ENCODE assay signal across 23 mouse cellular contexts in the genomic region with DNA sequence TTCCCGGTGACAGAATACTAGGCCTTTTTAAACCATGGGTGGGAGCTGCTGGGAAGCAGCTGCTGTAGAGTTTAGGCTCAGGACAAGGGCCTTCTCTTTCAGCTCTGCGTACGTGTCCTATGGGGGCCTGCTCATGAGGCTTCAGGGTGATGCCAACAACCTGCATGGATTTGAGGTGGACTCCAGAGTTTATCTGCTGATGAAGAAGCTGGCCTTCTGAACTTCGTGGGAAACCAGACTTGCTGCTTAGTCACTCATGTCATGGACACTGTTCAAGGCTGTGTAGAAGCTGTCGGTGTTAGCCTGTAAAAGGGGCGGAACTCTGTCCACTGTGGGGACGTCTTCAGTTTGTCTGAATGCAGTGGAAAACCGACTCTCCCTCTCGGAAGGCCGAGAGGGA. TPM values are rescaled to one million over a fixed set of nuclear protein-coding genes. Genes with fewer than 3 reads are reported as not detected.
DNase-seq lines count a peak whose midpoint lies in the region; ATAC-seq lines count a peak whose summit lies in the region.
"Had no signal": no experiment of that assay in that cellular context is flagged by ENCODE, and none has a peak within 500 bp of the region (broad histone marks: within the 10 kb centered on the region; RNA-seq: fewer than 3 reads in every experiment).

No protein-coding gene starts in this region.

- no peaks in the 10 kb centered on the region for H3K9me3 ChIP-seq in midbrain, embryonic 11.5 days (ENCODE audit: control insufficient read depth, low read length)
- H3K9me3 ChIP-seq in midbrain, embryonic 16.5 days (replicated peaks; ENCODE audit: control insufficient read depth, low read length, poor library complexity, severe bottlenecking): no peaks in the 10 kb centered on the region
- H3K9me3 ChIP-seq: embryonic facial prominence, embryonic 13.5 days; embryonic facial prominence, embryonic 15.5 days; forebrain, embryonic 10.5 days; forebrain, embryonic 12.5 days had no signal

- no peak overlapping the region for H3K4me2 ChIP-seq in midbrain, embryonic 11.5 days
- H3K4me2 ChIP-seq in midbrain, embryonic 16.5 days (ENCODE audit: low read length): no peak overlapping the region
- H3K4me2 ChIP-seq: embryonic facial prominence, embryonic 13.5 days; embryonic facial prominence, embryonic 15.5 days; forebrain, embryonic 12.5 days had no signal

- DNase-seq in adrenal gland, adult 2 months: peak; percentile 73
- no peak for DNase-seq in adrenal gland, postnatal 4 days (ENCODE audit: low spot score in 2 of 2)
- DNase-seq in adrenal gland, postnatal 36 days: peak; percentile 41 to 61
- DNase-seq in adrenal gland, postnatal 10 days: no peak
- peak; percentile 17 for DNase-seq in midbrain, embryonic 11.5 days (ENCODE audit: low spot score, missing footprints)
- DNase-seq: adrenal gland, postnatal 25 days; cerebellum, adult 11 months; cerebellum, adult 18-20 months; cerebellum, adult 8-10 months; cerebellum, adult 9-11 months; cerebellum, postnatal 14 days; cerebellum, postnatal 36 days; embryo, embryonic 11 days had no signal

- ATAC-seq in midbrain, embryonic 11.5 days (ENCODE audit: low FRiP score): no peak
- ATAC-seq in midbrain, embryonic 16.5 days: no peak
- ATAC-seq: forebrain, embryonic 14.5 days; forebrain, embryonic 16.5 days had no signal

- no peaks in the 10 kb centered on the region for H3K27me3 ChIP-seq in midbrain, embryonic 11.5 days (ENCODE audit: control insufficient read depth, insufficient read depth, low read length)
- H3K27me3 ChIP-seq in midbrain, embryonic 16.5 days (ENCODE audit: control insufficient read depth, insufficient read depth, low read depth, low read length): no peaks in the 10 kb centered on the region
- H3K27me3 ChIP-seq: embryonic facial prominence, embryonic 13.5 days; embryonic facial prominence, embryonic 15.5 days; forebrain, embryonic 12.5 days had no signal

- H3K27ac ChIP-seq in midbrain, embryonic 11.5 days (ENCODE audit: low read depth, low read length): no peak overlapping the region
- H3K27ac ChIP-seq in midbrain, embryonic 16.5 days (ENCODE audit: low read length): no peak overlapping the region
- H3K27ac ChIP-seq: embryonic facial prominence, embryonic 13.5 days; embryonic facial prominence, embryonic 15.5 days; forebrain, embryonic 10.5 days; forebrain, embryonic 12.5 days had no signal

- no peak overlapping the region for H3K4me3 ChIP-seq in midbrain, embryonic 11.5 days (ENCODE audit: low read depth, low read length)
- H3K4me3 ChIP-seq in midbrain, embryonic 16.5 days (ENCODE audit: low read depth, low read length): no peak overlapping the region
- H3K4me3 ChIP-seq: embryonic facial prominence, embryonic 13.5 days; embryonic facial prominence, embryonic 15.5 days; erythroblast, embryonic 14.5 days; forebrain, embryonic 10.5 days; forebrain, embryonic 12.5 days had no signal

- H3K36me3 ChIP-seq in midbrain, embryonic 11.5 days (ENCODE audit: control insufficient read depth, insufficient read depth, low read length): peaks cover 2% of the 10 kb centered on the region; the same call in 1 of the 2 replicates
- no peaks in the 10 kb centered on the region for H3K36me3 ChIP-seq in midbrain, embryonic 16.5 days (ENCODE audit: control insufficient read depth, insufficient read depth, low read length)

- H3K9ac ChIP-seq in midbrain, embryonic 11.5 days (ENCODE audit: low read length): no peak overlapping the region
- H3K9ac ChIP-seq in midbrain, embryonic 16.5 days (ENCODE audit: low read depth, low read length): no peak overlapping the region
- H3K9ac ChIP-seq: embryonic facial prominence, embryonic 13.5 days; embryonic facial prominence, embryonic 15.5 days; forebrain, embryonic 12.5 days had no signal

- WGBS in midbrain, embryonic 11.5 days: 88% methylated on average over 10 of the region's 10 CpGs
- WGBS in midbrain, embryonic 16.5 days: 90% methylated on average over 10 of the region's 10 CpGs

- peaks cover 9% of the 10 kb centered on the region for H3K4me1 ChIP-seq in midbrain, embryonic 11.5 days (ENCODE audit: control insufficient read depth, insufficient read depth, low read length)
- peaks cover 7% of the 10 kb centered on the region for H3K4me1 ChIP-seq in midbrain, embryonic 16.5 days (ENCODE audit: control insufficient read depth, insufficient read depth, low read length)

RNA-seq across cellular contexts. Expression of gene Clcn2, which starts 4.3 kb away (rescaled TPM):
- 10 to 100 TPM; 24.5 to 60.5 TPM for total RNA-seq in adrenal gland, adult 2 months (2021)
- 198 and 282 TPM in 2 replicates for polyA plus RNA-seq in adrenal gland, adult 2 months (2012; rRNA removed)
- total RNA-seq in adrenal gland, postnatal 4 days (2021): 10 to 100 TPM; 49.6 to 57.3 TPM
- 10 to 100 TPM; 19.3 to 66.2 TPM for total RNA-seq in adrenal gland, postnatal 36 days (2021)
- total RNA-seq in adrenal gland, postnatal 10 days (2021): 10 to 100 TPM; 15.2 to 26.5 TPM
- 15.1 and 16.0 TPM in 2 replicates for polyA plus RNA-seq in midbrain, embryonic 11.5 days (2014; fragmentation: Nextera tagmentation; extraction: Ambion mirVana)
- 22.3 and 25.4 TPM in 2 replicates for polyA plus RNA-seq in midbrain, embryonic 16.5 days (2015; fragmentation: Nextera tagmentation; extraction: Ambion mirVana)

RNA-seq across cellular contexts. Expression of gene Polr2h, which starts 4.3 kb away (rescaled TPM):
- 10 to 100 TPM; 31.2 to 45.2 TPM for total RNA-seq in adrenal gland, adult 2 months (2021)
- 9.3 and 9.5 TPM in 2 replicates for polyA plus RNA-seq in adrenal gland, adult 2 months (2012; rRNA removed)
- 10 to 100 TPM; 39.8 to 41.0 TPM for total RNA-seq in adrenal gland, postnatal 4 days (2021)
- 10 to 100 TPM; 37.0 to 56.4 TPM for total RNA-seq in adrenal gland, postnatal 36 days (2021)
- 10 to 100 TPM; 26.0 to 31.7 TPM for total RNA-seq in adrenal gland, postnatal 10 days (2021)
- 104 and 119 TPM in 2 replicates for polyA plus RNA-seq in midbrain, embryonic 11.5 days (2014; fragmentation: Nextera tagmentation; extraction: Ambion mirVana)
- 83.0 and 88.0 TPM in 2 replicates for polyA plus RNA-seq in midbrain, embryonic 16.5 days (2015; fragmentation: Nextera tagmentation; extraction: Ambion mirVana)

RNA-seq across cellular contexts. Expression of gene Chrd, which starts 11.1 kb away (rescaled TPM):
- 10 to 100 TPM in 1 of 2 experiments, 1 to 10 TPM in 1; 9.1 to 19.3 TPM for total RNA-seq in adrenal gland, adult 2 months (2021)
- 41.4 and 43.5 TPM in 2 replicates for polyA plus RNA-seq in adrenal gland, adult 2 months (2012; rRNA removed)
- total RNA-seq in adrenal gland, postnatal 4 days (2021): 10 to 100 TPM; 14.8 to 17.1 TPM
- 10 to 100 TPM; 10.4 to 10.6 TPM for total RNA-seq in adrenal gland, postnatal 36 days (2021)
- total RNA-seq in adrenal gland, postnatal 10 days (2021): 1 to 10 TPM; 5.2 to 6.0 TPM
- 2.6 and 2.7 TPM in 2 replicates for polyA plus RNA-seq in midbrain, embryonic 11.5 days (2014; fragmentation: Nextera tagmentation; extraction: Ambion mirVana)
- 3.7 and 4.5 TPM in 2 replicates for polyA plus RNA-seq in midbrain, embryonic 16.5 days (2015; fragmentation: Nextera tagmentation; extraction: Ambion mirVana)
- total RNA-seq: common myeloid progenitor, adult 5-6 weeks; MEL had no signal
- polyA plus RNA-seq: erythroblast, embryonic 14.5 days had no signal

RNA-seq across cellular contexts. Expression of gene Thpo, which starts 12.5 kb away (rescaled TPM):
- total RNA-seq in adrenal gland, adult 2 months (2021): 1 to 10 TPM; 1.2 to 6.4 TPM
- 9.7 and 15.3 TPM in 2 replicates for polyA plus RNA-seq in adrenal gland, adult 2 months (2012; rRNA removed)
- total RNA-seq in adrenal gland, postnatal 4 days (2021): 1 to 10 TPM; 3.8 to 5.0 TPM
- 1 to 10 TPM; 1.3 to 1.5 TPM for total RNA-seq in adrenal gland, postnatal 36 days (2021)
- 1 to 10 TPM; 2.5 to 3.3 TPM for total RNA-seq in adrenal gland, postnatal 10 days (2021)
- 0.37 and 0.71 TPM in 2 replicates for polyA plus RNA-seq in midbrain, embryonic 11.5 days (2014; fragmentation: Nextera tagmentation; extraction: Ambion mirVana)
- polyA plus RNA-seq in midbrain, embryonic 16.5 days (2015; fragmentation: Nextera tagmentation; extraction: Ambion mirVana): 1.5 TPM in 2 replicates
- total RNA-seq: common myeloid progenitor, adult 5-6 weeks; MEL had no signal
- polyA plus RNA-seq: erythroblast, embryonic 14.5 days had no signal

RNA-seq across cellular contexts. Expression of gene Fam131a, which starts 28.8 kb away (rescaled TPM):
- 10 to 100 TPM; 10.3 to 13.3 TPM for total RNA-seq in adrenal gland, adult 2 months (2021)
- polyA plus RNA-seq in adrenal gland, adult 2 months (2012; rRNA removed): 24.9 and 29.4 TPM in 2 replicates
- 10 to 100 TPM; 14.4 to 15.4 TPM for total RNA-seq in adrenal gland, postnatal 4 days (2021)
- total RNA-seq in adrenal gland, postnatal 36 days (2021): 10 to 100 TPM; 13.5 to 15.0 TPM
- 10 to 100 TPM; 12.8 to 15.1 TPM for total RNA-seq in adrenal gland, postnatal 10 days (2021)
- polyA plus RNA-seq in midbrain, embryonic 11.5 days (2014; fragmentation: Nextera tagmentation; extraction: Ambion mirVana): 8.8 and 12.5 TPM in 2 replicates
- polyA plus RNA-seq in midbrain, embryonic 16.5 days (2015; fragmentation: Nextera tagmentation; extraction: Ambion mirVana): 62.1 and 66.5 TPM in 2 replicates
- total RNA-seq: common myeloid progenitor, adult 5-6 weeks; MEL had no signal

Comparison
In these comparisons a context has a peak if more than half of its experiments do, and no peak if none do; other contexts are left out.
1. DNase-seq: peak in adrenal gland, adult 2 months (single experiment), adrenal gland, postnatal 36 days (2 of 2) and midbrain, embryonic 11.5 days (single experiment); none in adrenal gland, postnatal 4 days (0 of 2) and adrenal gland, postnatal 10 days (single experiment).